Mouse (Mus musculus) heart, embryonic 10.5 days (tissue): ENCODE results near the gene Hist1h2bq. TPM values are rescaled to one million over a fixed set of nuclear protein-coding genes. Genes with fewer than 3 reads are reported as not detected.

Experiments used
- microRNA-seq: library from miRNA; unstranded; fragments of <30 nt; microRNA quantifications from one replicate; pipeline ENCODE4, GENCODE M21; 2017
- polyA plus RNA-seq: library from polyadenylated mRNA; unstranded; fragments of >200 nt; fragmentation: Nextera tagmentation; extraction: Ambion mirVana; gene quantifications from 2 replicates; pipeline ENCODE4 v1.2.1, GENCODE M21; 2016

The Hist1h2bq gene
- polyA plus RNA-seq, 1 experiment from 2014 or later: 15.1 TPM

Small RNA genes lying within 50 kb of the gene (microRNA-seq; reads per million reads assigned to microRNA genes)
- gene Gm19658 (not detected), gene Gm44346 (not detected), gene Gm44466 (not detected)

Other genes with a start within 250 kb of the Hist1h2bq start
- not detected in 2 replicates for gene Olfr1364, start 228.4 kb downstream of the Hist1h2bq start, polyA plus RNA-seq
- not detected in 2 replicates for gene Olfr1362, start 196.2 kb downstream of the Hist1h2bq start, polyA plus RNA-seq
- not detected in 2 replicates for gene Olfr11, start 167.7 kb downstream of the Hist1h2bq start, polyA plus RNA-seq
- not detected in 2 replicates for gene Olfr1361, start 146.8 kb downstream of the Hist1h2bq start, polyA plus RNA-seq
- gene Olfr1360, start 132.8 kb downstream of the Hist1h2bq start, polyA plus RNA-seq: not detected in 2 replicates
- gene Olfr1359, start 112.1 kb downstream of the Hist1h2bq start, polyA plus RNA-seq: not detected in 2 replicates
- 1.4 TPM in 1 of 2 replicates, not detected in the other for gene Hist1h2bl, start 94.1 kb downstream of the Hist1h2bq start, polyA plus RNA-seq
- 6.3 and 11.7 TPM in 2 replicates for gene Hist1h2ai, start 93.8 kb downstream of the Hist1h2bq start, polyA plus RNA-seq
- 3.7 and 3.8 TPM in 2 replicates for gene Hist1h3h, start 92.5 kb downstream of the Hist1h2bq start, polyA plus RNA-seq
- 2.4 and 3.7 TPM in 2 replicates for gene Hist1h2bm, start 88.2 kb downstream of the Hist1h2bq start, polyA plus RNA-seq
- 2.0 TPM in 1 of 2 replicates, not detected in the other for gene Hist1h4j, start 75.1 kb downstream of the Hist1h2bq start, polyA plus RNA-seq
- gene Hist1h4k, start 59.7 kb downstream of the Hist1h2bq start, polyA plus RNA-seq: 2.4 and 3.8 TPM in 2 replicates
- gene Hist1h2ak, start 56.4 kb downstream of the Hist1h2bq start, polyA plus RNA-seq: 6.7 and 8.3 TPM in 2 replicates
- 1.2 and 3.0 TPM in 2 replicates for gene Hist1h2bn, start 56.1 kb downstream of the Hist1h2bq start, polyA plus RNA-seq
- gene Hist1h1b, start 29.6 kb downstream of the Hist1h2bq start, polyA plus RNA-seq: 12.2 and 12.8 TPM in 2 replicates
- 51.2 and 119 TPM in 2 replicates for gene Hist1h3i, start 26.8 kb downstream of the Hist1h2bq start, polyA plus RNA-seq
- 4.6 and 7.6 TPM in 2 replicates for gene Hist1h2an, start 23.0 kb downstream of the Hist1h2bq start, polyA plus RNA-seq
- 1.00 and 1.6 TPM in 2 replicates for gene Hist1h2bp, start 22.7 kb downstream of the Hist1h2bq start, polyA plus RNA-seq
- not detected in 2 replicates for gene Hist1h2ao, start 268 bp upstream of the Hist1h2bq start, polyA plus RNA-seq
- not detected in 2 replicates for gene Hist1h4m, start 1.5 kb upstream of the Hist1h2bq start, polyA plus RNA-seq
- gene Hist1h4n, start 22.0 kb upstream of the Hist1h2bq start, polyA plus RNA-seq: 3.8 and 9.2 TPM in 2 replicates
- gene Hist1h2ap, start 23.3 kb upstream of the Hist1h2bq start, polyA plus RNA-seq: 2,387 and 3,574 TPM in 2 replicates
- 9.9 and 15.3 TPM in 2 replicates for gene Hist1h2br, start 23.5 kb upstream of the Hist1h2bq start, polyA plus RNA-seq
- 7.4 and 9.1 TPM in 2 replicates for gene Zfp184, start 134.9 kb upstream of the Hist1h2bq start, polyA plus RNA-seq
- gene Pom121l2, start 171.0 kb upstream of the Hist1h2bq start, polyA plus RNA-seq: 0.09 TPM in 1 of 2 replicates, not detected in the other
- 0.30 and 0.33 TPM in 2 replicates for gene Prss16, start 199.5 kb upstream of the Hist1h2bq start, polyA plus RNA-seq
- 3.5 and 4.5 TPM in 2 replicates for gene Hist1h2ah, start 225.4 kb upstream of the Hist1h2bq start, polyA plus RNA-seq
- 3.1 and 6.4 TPM in 2 replicates for gene Hist1h2bk, start 225.7 kb upstream of the Hist1h2bq start, polyA plus RNA-seq
- 10.6 and 21.8 TPM in 2 replicates for gene Hist1h4i, start 231.2 kb upstream of the Hist1h2bq start, polyA plus RNA-seq
- gene Hist1h2ag, start 232.7 kb upstream of the Hist1h2bq start, polyA plus RNA-seq: 18.7 and 42.5 TPM in 2 replicates
- 8.3 and 12.9 TPM in 2 replicates for gene Hist1h2bj, start 233.0 kb upstream of the Hist1h2bq start, polyA plus RNA-seq